Mouse (Mus musculus): ENCODE results near the gene Slc35b3. TPM values are rescaled to one million over a fixed set of nuclear protein-coding genes. Genes with fewer than 3 reads are reported as not detected.

Gene Slc35b3
- 16.0 and 17.4 TPM in 2 replicates for polyA plus RNA-seq (2016; fragmentation: Nextera tagmentation; extraction: Ambion mirVana)

DNA sequence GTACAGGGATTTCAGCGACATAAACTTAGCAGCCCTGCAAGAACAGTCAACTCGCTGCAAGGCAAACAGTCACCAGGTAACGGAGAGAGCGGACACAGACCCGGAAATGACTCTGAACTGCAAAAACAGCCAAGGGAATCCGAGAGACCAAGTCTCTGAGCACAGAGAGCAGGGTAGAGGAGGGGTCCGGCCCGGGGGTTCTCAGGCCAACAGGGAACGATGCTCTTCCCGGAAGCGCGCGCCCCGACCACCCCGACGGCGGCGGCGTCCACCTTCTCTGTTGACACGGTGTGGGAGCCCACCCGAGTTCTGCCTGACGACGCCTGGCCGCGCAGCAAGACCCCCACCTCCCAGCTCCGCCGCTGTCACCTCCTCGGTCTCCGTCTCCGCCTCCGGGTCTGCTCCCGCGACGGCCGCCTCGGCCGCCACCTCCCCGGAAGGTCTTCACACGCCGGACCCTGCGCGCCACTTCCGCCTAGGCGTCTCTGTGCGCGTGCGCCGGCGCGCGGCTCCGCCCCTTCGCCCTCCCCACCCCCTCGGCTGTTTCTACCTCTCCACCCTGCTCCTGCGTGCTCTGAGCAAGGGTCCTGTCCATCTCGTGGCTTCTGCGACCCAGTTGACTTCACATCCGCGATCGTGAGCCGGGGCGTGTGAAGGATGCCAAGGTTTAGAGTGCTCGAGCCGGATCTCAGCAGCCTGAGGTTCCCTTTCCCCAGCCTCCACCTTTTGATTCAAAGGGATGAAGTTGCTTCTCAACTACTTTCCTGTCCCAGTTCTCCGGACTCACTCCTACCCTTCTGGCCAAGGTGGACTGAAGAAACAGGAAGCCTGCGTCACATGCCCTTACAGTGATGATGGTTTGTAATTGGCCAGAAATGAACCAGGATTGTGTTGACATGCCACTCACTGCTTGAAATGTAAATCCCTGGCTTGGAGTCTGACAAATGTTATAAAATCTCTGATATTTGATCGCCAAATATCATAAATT is at the start of gene Slc35b3:
TSS of gene Slc35b3 (minus strand) at position 813 of the 988 bp plus-strand sequence.
- Histone ChIP-seq H3K27me3 (replicated peaks) (no peaks in the 10 kb centered on the region), H3K27ac (peak within 1 kb of the TSS; percentile 74), H3K4me1 (peaks cover 24% of the 10 kb centered on the region), H3K36me3 (peaks cover 5% of the 10 kb centered on the region), H3K4me3 (peak within 1 kb of the TSS; percentile 90), H3K4me2 (peak within 1 kb of the TSS; percentile 79), H3K9me3 (replicated peaks) (no peaks in the 10 kb centered on the region), H3K9ac (peak within 1 kb of the TSS; percentile 84)
- ATAC-seq = peak; percentile 99
- WGBS (ENCODE audit: insufficient replicate concordance) = under 1% methylated on average over 67 of the region's 67 CpGs

DNA sequence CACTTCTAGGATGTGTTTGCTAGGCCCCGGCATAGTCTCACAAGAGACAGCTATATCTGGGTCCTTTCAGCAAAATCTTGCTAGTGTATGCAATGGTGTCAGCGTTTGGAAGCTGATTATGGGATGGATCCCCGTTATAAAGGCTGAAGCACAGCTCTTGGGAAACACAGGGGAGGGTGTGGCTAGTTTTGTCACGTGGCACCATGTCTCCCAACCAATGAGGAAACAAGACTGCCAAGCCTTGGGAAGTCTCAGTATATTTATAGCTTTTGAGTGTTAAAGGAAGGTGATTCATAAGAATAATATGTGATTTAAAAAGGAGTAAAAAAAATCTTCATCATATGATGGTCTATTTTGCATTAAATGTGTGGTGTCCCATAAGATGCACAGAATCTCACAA is 49.6 kb upstream of the Slc35b3 start:
- Histone ChIP-seq H3K4me2 (no peak overlapping the region), H3K27me3 (replicated peaks) (no peaks in the 10 kb centered on the region), H3K36me3 (no peaks in the 10 kb centered on the region), H3K9me3 (replicated peaks) (no peaks in the 10 kb centered on the region), H3K4me1 (no peaks in the 10 kb centered on the region), H3K27ac (no peak overlapping the region), H3K4me3 (no peak overlapping the region), H3K9ac (no peak overlapping the region)
- ATAC-seq = no peak
- 60% methylated on average over 4 of the region's 4 CpGs for WGBS (ENCODE audit: insufficient replicate concordance)

DNA sequence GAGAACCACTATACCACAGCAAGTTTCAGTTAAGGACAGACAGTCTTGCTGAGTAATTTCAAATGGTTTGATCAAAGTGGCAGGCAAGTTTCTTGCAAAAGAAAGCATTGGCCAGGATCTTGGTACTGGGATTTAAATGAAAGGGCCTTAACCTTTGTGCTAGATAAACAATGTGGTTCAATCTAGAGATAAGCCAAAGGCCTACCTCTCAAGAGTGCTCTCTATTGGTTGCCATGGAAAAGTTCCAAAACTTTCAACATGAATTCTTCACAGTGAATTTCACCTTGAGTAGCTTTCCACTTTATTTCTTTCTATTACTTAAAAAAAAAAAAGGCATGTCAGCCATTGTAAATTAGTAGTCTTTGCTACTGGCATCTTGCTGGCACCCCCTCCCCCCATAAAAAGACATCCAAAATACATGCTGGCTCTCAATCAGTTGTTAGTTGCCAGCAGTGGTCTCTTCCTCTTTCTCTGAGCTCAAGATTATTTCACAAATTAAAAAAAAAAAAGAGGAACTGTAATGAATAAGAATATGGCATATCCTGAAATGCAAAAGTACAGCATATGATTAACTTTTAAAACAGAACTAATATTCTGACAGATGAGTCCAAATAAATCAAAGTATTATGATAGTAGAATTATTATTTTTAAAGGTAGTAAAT is 42.6 kb upstream of the Slc35b3 start:
- Histone ChIP-seq H3K27me3 (replicated peaks) (no peaks in the 10 kb centered on the region), H3K9me3 (replicated peaks) (no peaks in the 10 kb centered on the region), H3K4me3 (no peak overlapping the region), H3K4me1 (no peaks in the 10 kb centered on the region), H3K27ac (no peak overlapping the region), H3K4me2 (no peak overlapping the region), H3K9ac (no peak overlapping the region), H3K36me3 (no peaks in the 10 kb centered on the region)
- no peak for ATAC-seq

DNA sequence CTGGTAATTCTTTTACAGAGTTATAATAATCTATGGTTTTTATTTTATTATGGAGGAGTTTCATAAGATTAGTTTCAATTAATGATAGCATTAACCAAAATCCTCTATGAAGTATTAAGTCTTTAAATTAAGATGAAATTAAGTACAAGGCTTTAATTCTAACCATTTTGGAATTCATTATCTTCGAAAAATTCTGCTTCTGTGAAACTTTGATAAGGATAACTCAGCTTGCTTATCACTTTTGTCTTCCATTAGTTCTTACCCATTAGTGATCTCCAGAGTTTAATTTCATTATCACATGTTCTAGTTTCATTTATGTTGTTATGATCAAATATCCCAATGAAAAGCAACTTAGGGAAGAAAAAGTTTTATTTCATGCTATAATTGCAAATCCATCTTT is 41.7 kb upstream of the Slc35b3 start:
- no peak for ATAC-seq
- Histone ChIP-seq H3K27ac (no peak overlapping the region), H3K4me3 (no peak overlapping the region), H3K9ac (no peak overlapping the region), H3K4me1 (no peaks in the 10 kb centered on the region), H3K36me3 (no peaks in the 10 kb centered on the region), H3K9me3 (replicated peaks) (no peaks in the 10 kb centered on the region), H3K27me3 (replicated peaks) (no peaks in the 10 kb centered on the region), H3K4me2 (no peak overlapping the region)
- 43% methylated on average over 1 of the region's 1 CpGs for WGBS (ENCODE audit: insufficient replicate concordance)

DNA sequence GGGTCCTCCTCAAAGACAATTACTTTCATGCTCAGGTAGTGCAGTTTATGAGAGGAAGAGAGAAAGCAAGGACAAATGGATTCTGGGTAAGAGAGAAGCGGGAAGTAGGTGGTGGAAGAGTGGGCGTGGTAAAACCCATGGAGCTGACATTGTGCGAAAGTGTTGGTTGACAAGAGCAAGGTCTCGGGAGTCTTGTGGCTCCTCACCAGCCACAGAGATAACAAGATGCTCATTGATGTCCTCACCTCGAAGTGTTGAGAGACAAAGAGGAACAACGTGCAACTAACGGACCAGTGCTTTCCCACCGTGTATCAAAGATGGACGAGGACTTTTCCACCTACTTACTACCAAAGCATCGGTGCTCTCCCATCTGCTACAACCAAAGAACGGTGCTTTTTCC is 40.8 kb upstream of the Slc35b3 start:
- 69% methylated on average over 11 of the region's 11 CpGs for WGBS (ENCODE audit: insufficient replicate concordance)
- ATAC-seq = no peak

DNA sequence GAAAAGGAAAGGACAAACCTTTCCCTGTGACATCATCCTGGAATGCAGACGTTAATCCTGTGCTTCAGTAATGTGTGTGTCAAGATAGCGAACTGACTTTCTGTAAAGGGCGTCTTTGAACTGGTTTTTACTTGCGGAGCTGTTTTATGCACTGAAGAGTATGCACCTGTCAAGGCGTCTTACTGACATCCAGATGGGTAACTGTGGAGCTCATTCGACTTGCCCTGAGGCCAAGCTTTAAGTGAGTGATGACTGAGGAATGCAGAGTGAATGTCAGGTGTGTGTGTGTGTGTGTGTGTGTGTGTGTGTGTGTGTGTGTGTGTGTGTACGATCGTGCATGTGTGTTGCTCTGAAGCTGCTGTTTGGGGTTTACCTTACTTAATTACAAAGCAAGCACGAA is 38.3 kb upstream of the Slc35b3 start:
- Histone ChIP-seq H3K9ac (no peak overlapping the region), H3K27ac (no peak overlapping the region), H3K36me3 (no peaks in the 10 kb centered on the region), H3K9me3 (replicated peaks) (no peaks in the 10 kb centered on the region), H3K4me1 (no peaks in the 10 kb centered on the region), H3K4me2 (no peak overlapping the region), H3K27me3 (replicated peaks) (no peaks in the 10 kb centered on the region), H3K4me3 (no peak overlapping the region)
- 67% methylated on average over 9 of the region's 9 CpGs for WGBS (ENCODE audit: insufficient replicate concordance)
- ATAC-seq = no peak

More for the DNA sequence above, 40.8 kb upstream of the Slc35b3 start:
- no peak overlapping the region for H3K9ac ChIP-seq
- no peak overlapping the region for H3K4me3 ChIP-seq
- H3K9me3 ChIP-seq (replicated peaks) = no peaks in the 10 kb centered on the region
- H3K36me3 ChIP-seq = no peaks in the 10 kb centered on the region
- H3K27ac ChIP-seq = no peak overlapping the region
- no peaks in the 10 kb centered on the region for H3K27me3 ChIP-seq (replicated peaks)
- no peak overlapping the region for H3K4me2 ChIP-seq
- H3K4me1 ChIP-seq = no peaks in the 10 kb centered on the region

DNA sequence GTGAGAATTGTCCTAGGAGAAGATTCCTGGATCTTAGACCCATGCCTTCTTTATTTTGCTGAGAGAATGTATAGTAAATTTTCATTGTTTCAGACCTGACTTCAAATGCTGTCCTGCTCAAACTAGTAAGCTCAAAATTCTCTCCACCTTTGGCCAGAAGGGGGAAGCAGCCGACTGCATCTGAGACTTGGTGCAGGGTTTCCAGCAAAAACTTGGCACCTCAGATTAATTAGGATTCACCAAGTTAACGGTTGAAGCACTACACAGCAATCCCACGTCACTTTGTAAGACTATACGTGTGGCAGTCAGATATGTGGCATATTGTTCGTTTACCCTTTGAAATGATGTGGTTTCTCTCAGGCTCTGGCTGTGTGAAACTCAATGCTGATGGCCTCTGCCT is 31.9 kb upstream of the Slc35b3 start:
- no peaks in the 10 kb centered on the region for H3K27me3 ChIP-seq (replicated peaks)
- H3K4me3 ChIP-seq = no peak overlapping the region
- H3K36me3 ChIP-seq = no peaks in the 10 kb centered on the region
- no peaks in the 10 kb centered on the region for H3K4me1 ChIP-seq
- H3K27ac ChIP-seq = no peak overlapping the region
- H3K9me3 ChIP-seq (replicated peaks) = no peaks in the 10 kb centered on the region
- H3K4me2 ChIP-seq = no peak overlapping the region
- no peak overlapping the region for H3K9ac ChIP-seq
- no peak for ATAC-seq
- 34% methylated on average over 5 of the region's 5 CpGs for WGBS (ENCODE audit: insufficient replicate concordance)

DNA sequence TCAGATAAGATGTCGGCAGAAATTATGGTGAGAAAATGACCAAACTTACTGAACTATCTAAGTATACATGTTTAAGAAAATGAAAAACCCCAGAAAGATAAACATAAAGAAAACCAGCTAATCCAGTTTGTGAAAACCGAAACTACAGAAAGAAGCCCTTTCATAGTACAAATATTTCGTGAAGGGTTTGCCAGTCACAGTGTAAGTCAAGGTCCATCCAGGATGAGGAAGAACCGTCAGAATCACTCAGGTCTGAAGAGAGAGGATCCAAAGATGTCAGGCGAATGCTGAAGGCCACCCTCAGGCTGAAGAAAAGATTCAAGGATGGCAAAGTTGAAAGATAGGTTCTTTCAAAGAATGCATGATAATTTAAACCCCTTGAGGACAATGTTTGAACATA is 23.1 kb upstream of the Slc35b3 start:
- Histone ChIP-seq H3K4me2 (no peak overlapping the region), H3K27ac (no peak overlapping the region), H3K27me3 (replicated peaks) (no peaks in the 10 kb centered on the region), H3K9ac (no peak overlapping the region), H3K4me3 (no peak overlapping the region), H3K36me3 (no peaks in the 10 kb centered on the region), H3K4me1 (no peaks in the 10 kb centered on the region), H3K9me3 (replicated peaks) (no peaks in the 10 kb centered on the region)
- 64% methylated on average over 5 of the region's 5 CpGs for WGBS (ENCODE audit: insufficient replicate concordance)
- no peak for ATAC-seq

DNA sequence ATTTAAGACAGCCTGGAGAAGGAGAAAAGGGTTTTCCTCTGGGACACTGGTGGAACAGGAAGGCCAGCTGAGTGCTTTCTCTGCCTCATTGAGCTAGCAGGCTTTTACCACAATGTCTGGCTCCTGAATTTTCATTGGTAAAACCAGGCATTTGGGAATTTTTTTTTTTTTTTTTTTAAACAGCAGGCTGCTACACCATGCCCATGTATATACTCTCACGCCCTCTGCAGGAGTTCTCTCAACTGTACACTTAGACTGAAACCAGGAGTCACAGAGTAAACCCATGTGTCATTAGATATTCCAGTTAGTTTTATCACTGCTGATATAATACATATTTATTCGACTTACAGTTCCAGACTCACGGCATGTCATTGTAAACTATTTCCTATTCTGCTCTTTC is 20.2 kb upstream of the Slc35b3 start:
- Histone ChIP-seq H3K4me3 (no peak overlapping the region), H3K9ac (no peak overlapping the region), H3K27ac (no peak overlapping the region), H3K4me2 (no peak overlapping the region), H3K36me3 (no peaks in the 10 kb centered on the region), H3K27me3 (replicated peaks) (no peaks in the 10 kb centered on the region), H3K4me1 (no peaks in the 10 kb centered on the region), H3K9me3 (replicated peaks) (no peaks in the 10 kb centered on the region)
- WGBS (ENCODE audit: insufficient replicate concordance) = 70% methylated on average over 3 of the region's 3 CpGs
- ATAC-seq = no peak

DNA sequence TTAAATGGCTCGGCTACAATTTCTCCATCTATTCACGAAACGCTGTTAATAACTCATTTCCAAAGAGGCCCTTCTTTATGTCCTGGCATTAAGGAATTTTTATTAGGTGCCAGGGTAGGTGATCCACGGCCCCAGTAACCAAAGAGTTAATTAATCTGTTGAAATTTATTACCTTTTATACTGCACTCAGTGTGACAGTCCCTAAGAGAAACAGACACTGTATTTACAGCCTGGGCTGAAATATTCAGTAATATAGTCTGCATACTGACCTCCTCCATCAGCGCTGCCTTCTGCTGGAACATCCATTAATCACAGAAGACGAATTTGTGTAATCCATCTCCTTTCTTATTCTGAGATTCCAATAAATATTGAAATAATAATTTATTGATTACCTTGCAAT is 16.3 kb upstream of the Slc35b3 start:
- no peak for ATAC-seq
- H3K4me3 ChIP-seq = no peak overlapping the region
- H3K4me2 ChIP-seq = no peak overlapping the region
- H3K27ac ChIP-seq = no peak overlapping the region
- no peaks in the 10 kb centered on the region for H3K36me3 ChIP-seq
- H3K4me1 ChIP-seq = no peaks in the 10 kb centered on the region
- H3K9ac ChIP-seq = no peak overlapping the region
- 72% methylated on average over 6 of the region's 6 CpGs for WGBS (ENCODE audit: insufficient replicate concordance)
- no peaks in the 10 kb centered on the region for H3K27me3 ChIP-seq (replicated peaks)
- no peaks in the 10 kb centered on the region for H3K9me3 ChIP-seq (replicated peaks)

DNA sequence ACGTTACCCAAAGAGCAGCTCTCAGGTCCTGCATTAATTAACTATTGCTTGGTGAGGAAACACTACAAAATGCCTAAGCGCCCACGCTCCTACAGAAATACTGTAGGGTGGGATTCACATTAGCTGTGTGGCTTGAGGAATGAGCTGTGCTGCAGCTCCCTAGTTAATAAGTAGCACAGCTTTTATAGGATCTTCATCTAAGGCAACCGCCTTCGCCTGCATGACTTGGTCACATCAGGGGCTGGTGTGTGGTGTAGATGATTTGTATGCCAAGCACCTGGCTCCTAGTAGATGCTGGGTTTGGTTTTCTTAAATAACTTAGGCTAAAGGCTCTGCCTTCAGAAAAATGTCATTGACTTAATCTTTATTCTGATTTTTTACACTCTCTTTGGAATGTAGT is 15.2 kb upstream of the Slc35b3 start:
- H3K9ac ChIP-seq = no peak overlapping the region
- H3K9me3 ChIP-seq (replicated peaks) = no peaks in the 10 kb centered on the region
- no peak overlapping the region for H3K4me2 ChIP-seq
- H3K4me3 ChIP-seq = no peak overlapping the region
- WGBS (ENCODE audit: insufficient replicate concordance) = 78% methylated on average over 5 of the region's 5 CpGs
- no peaks in the 10 kb centered on the region for H3K27me3 ChIP-seq (replicated peaks)
- no peak for ATAC-seq
- H3K27ac ChIP-seq = no peak overlapping the region
- no peaks in the 10 kb centered on the region for H3K36me3 ChIP-seq
- no peaks in the 10 kb centered on the region for H3K4me1 ChIP-seq

DNA sequence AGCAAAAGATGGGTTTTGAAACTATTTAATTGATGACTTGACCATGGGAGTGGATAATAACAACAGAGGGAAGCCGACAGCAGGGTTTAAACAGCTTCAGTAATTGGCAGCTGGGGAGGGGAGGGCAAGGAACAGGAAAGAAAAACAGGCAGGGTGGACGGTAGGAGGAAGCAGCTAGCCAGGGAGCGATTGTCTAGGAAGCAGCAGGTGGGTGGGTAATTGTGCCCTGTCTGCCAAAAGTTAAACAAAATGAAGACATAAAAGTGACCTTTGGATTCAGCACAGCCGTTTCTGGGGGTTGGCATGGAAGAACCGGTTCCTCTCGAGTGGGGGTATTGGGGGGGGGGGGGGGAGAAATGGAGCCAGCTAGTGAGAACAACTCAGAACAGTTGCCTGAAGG is 11.9 kb upstream of the Slc35b3 start:
- WGBS (ENCODE audit: insufficient replicate concordance) = 37% methylated on average over 6 of the region's 6 CpGs
- ATAC-seq = no peak

More for the DNA sequence above, 11.9 kb upstream of the Slc35b3 start:
- Histone ChIP-seq H3K27me3 (replicated peaks) (no peaks in the 10 kb centered on the region), H3K9me3 (replicated peaks) (no peaks in the 10 kb centered on the region), H3K36me3 (no peaks in the 10 kb centered on the region), H3K27ac (no peak overlapping the region), H3K4me1 (peaks cover 4% of the 10 kb centered on the region; the same call in 1 of the 2 replicates), H3K4me3 (no peak overlapping the region), H3K9ac (no peak overlapping the region), H3K4me2 (no peak overlapping the region)

All from liver, embryonic 12.5 days (tissue).